Mouse (Mus musculus) limb, embryonic 14.5 days (tissue): ENCODE data around the gene Ntmt1. TPM values are rescaled to one million over a fixed set of nuclear protein-coding genes. Genes with fewer than 3 reads are reported as not detected.
A peak's percentile ranks its signal among the peaks of the same experiment; 100 is the strongest.

Experiments
- ATAC-seq: fragments of 200-750 bp; cut with Nextera tagmentation; 2 replicates; pipeline ENCODE4 v1.8.0; 2017; ENCODE audit warnings: low read depth, moderate number of reproducible peaks, moderate TSS enrichment; ENCODE audit not compliant: low FRiP score
- DNase-seq: peaks from one replicate; pipeline ENCODE4 v3.0.0-alpha.2; 2015; ENCODE audit warnings: low spot score
- H3K27ac ChIP-seq: fragments of 300-500 bp; sonication (generic); replicated peaks from 2 replicates; pipeline ENCODE4 v1.5.1; 2014; ENCODE audit warnings: low read depth, mild to moderate bottlenecking, low read length, moderate library complexity, mixed read lengths
- H3K27me3 ChIP-seq: fragments of 300-500 bp; sonication (generic); 2 replicates; pipeline ENCODE4 v1.6.1; 2014; ENCODE audit warnings: low read length, mixed read lengths; ENCODE audit not compliant: control insufficient read depth, insufficient read depth
- H3K36me3 ChIP-seq: fragments of 300-500 bp; sonication (generic); 2 replicates; pipeline ENCODE4 v1.6.1; 2014; ENCODE audit warnings: mild to moderate bottlenecking, low read length, moderate library complexity, mixed read lengths; ENCODE audit not compliant: control insufficient read depth, insufficient read depth
- H3K4me1 ChIP-seq: fragments of 300-500 bp; sonication (generic); 2 replicates; pipeline ENCODE4 v1.6.1; 2014; ENCODE audit warnings: antibody characterized with exemption, low read length, mixed read lengths; ENCODE audit not compliant: control insufficient read depth, insufficient read depth
- H3K4me2 ChIP-seq: fragments of 300-500 bp; sonication (generic); replicated peaks from 2 replicates; pipeline ENCODE4 v1.6.1; 2014; ENCODE audit warnings: low read depth, mild to moderate bottlenecking, low read length, moderate library complexity; ENCODE audit not compliant: severe bottlenecking
- H3K4me3 ChIP-seq: fragments of 300-500 bp; sonication (generic); replicated peaks from 2 replicates; pipeline ENCODE4 v1.5.1; 2014; ENCODE audit warnings: low read length
- H3K9ac ChIP-seq: fragments of 300-500 bp; sonication (generic); 2 replicates; pipeline ENCODE4 v1.6.1; 2014; ENCODE audit warnings: mild to moderate bottlenecking, low read depth, low read length, moderate library complexity; ENCODE audit not compliant: severe bottlenecking
- H3K9me3 ChIP-seq: fragments of 300-500 bp; sonication (generic); 2 replicates; pipeline ENCODE4 v1.6.1; 2016; ENCODE audit warnings: low read length; ENCODE audit not compliant: control insufficient read depth
- POLR2A ChIP-seq: fragments of 200-500 bp; IDR thresholded peaks from 2 replicates; pipeline ENCODE4 v1.8.0; 2012; ENCODE audit warnings: inconsistent platforms, mild to moderate bottlenecking, moderate library complexity, borderline replicate concordance; ENCODE audit not compliant: insufficient read depth, insufficient read length; ENCODE audit errors: extremely low read depth
- WGBS: fragments of 180-500 bp; shearing (Covaris S2); extraction: QIAGEN DNeasy Blood & Tissue Kit; methylation state at CpG from one replicate; pipeline ENCODE4 v1.1.7; 2014; 5-methylcytosine and 5-hydroxymethylcytosine counted together
- polyA plus RNA-seq, 2 experiments: library from polyadenylated mRNA; depleted of rRNA in 1 of 2; stranded (reverse) in 1 of 2; unstranded in 1 of 2; fragments of >200 nt; fragmentation: Nextera tagmentation in 1 of 2; extraction: Ambion mirVana in 1 of 2; gene quantifications; 2 replicates each; pipeline versions ENCODE4 v1.2.1 to v1.2.3; 2012 to 2014

Gene Ntmt1
- polyA plus RNA-seq, 2 experiments = 59.5 to 84.2 TPM

- 43% methylated on average over 6 of the region's 10 CpGs for WGBS
- no peak within 1 kb of the TSS; the same call in 1 of the 2 replicates for H3K9ac ChIP-seq
- H3K27ac ChIP-seq = peak within 1 kb of the TSS; percentile 89
- H3K36me3 ChIP-seq = no peaks in the 10 kb centered on the region
- no peaks in the 10 kb centered on the region for H3K27me3 ChIP-seq
- H3K4me3 ChIP-seq = no peak within 1 kb of the TSS
- H3K9me3 ChIP-seq = no peaks in the 10 kb centered on the region
- H3K4me2 ChIP-seq = 0 out of 2 replicates have a peak within 1 kb of the TSS, but pooled peaks have one; percentile 0
- ATAC-seq = no peak
- H3K4me1 ChIP-seq = peaks cover 47% of the 10 kb centered on the region
- no peak for DNase-seq
- no peak for TF ChIP-seq POLR2A
These were observed 26.9 kb downstream of the Ntmt1 start, which contains the start of gene Prrx2 for GRCm38 (mm10) chr2:30834373-30835022. Gene Prrx2, plus strand, starts transcription at chr2:30834972.

- ATAC-seq (peak; percentile 73), DNase-seq (peak; percentile 71)
- Histone ChIP-seq H3K27me3 (no peaks in the 10 kb centered on the region), H3K27ac (peak overlapping the region; percentile 89), H3K36me3 (no peaks in the 10 kb centered on the region), H3K4me3 (no peak overlapping the region), H3K4me1 (peaks cover 47% of the 10 kb centered on the region), H3K9me3 (no peaks in the 10 kb centered on the region), H3K9ac (peak overlapping the region; percentile 32; the same call in 1 of the 2 replicates), H3K4me2 (peak overlapping the region; percentile 40)
- WGBS = 4% methylated on average over 21 of the region's 21 CpGs
- TF ChIP-seq POLR2A = no peak
These were observed 28.8 kb downstream of the Ntmt1 start for GRCm38 (mm10) chr2:30836238-30836990.

GRCm38 (mm10) chr2:30842615-30843014 is 35.0 kb downstream of the Ntmt1 start:
- ATAC-seq = no peak
- Histone ChIP-seq H3K4me3 (no peak overlapping the region), H3K4me1 (peaks cover 24% of the 10 kb centered on the region), H3K4me2 (no peak overlapping the region), H3K27ac (no peak overlapping the region), H3K9me3 (no peaks in the 10 kb centered on the region), H3K27me3 (no peaks in the 10 kb centered on the region), H3K9ac (no peak overlapping the region), H3K36me3 (no peaks in the 10 kb centered on the region)
- no peak for TF ChIP-seq POLR2A
- WGBS = 50% methylated on average over 10 of the region's 10 CpGs
- no peak for DNase-seq

GRCm38 (mm10) chr2:30845152-30846070 is 37.8 kb downstream of the Ntmt1 start:
- H3K36me3 ChIP-seq = peaks cover 2% of the 10 kb centered on the region; the same call in 1 of the 2 replicates

More at GRCm38 (mm10) chr2:30845152-30846070, 37.8 kb downstream of the Ntmt1 start:
- no peak for TF ChIP-seq POLR2A
- ATAC-seq = peak; percentile 53
- Histone ChIP-seq H3K4me3 (peak overlapping the region; percentile 74), H3K27me3 (no peaks in the 10 kb centered on the region), H3K27ac (peak overlapping the region; percentile 76), H3K4me1 (peaks cover 37% of the 10 kb centered on the region), H3K9ac (peak overlapping the region; percentile 94), H3K4me2 (peak overlapping the region; percentile 63), H3K9me3 (no peaks in the 10 kb centered on the region)
- DNase-seq = no peak
- WGBS = 1% methylated on average over 41 of the region's 80 CpGs
